Mouse (Mus musculus) intestine, postnatal 0 days (tissue): ENCODE measurements around the gene Grk6. TPM values are rescaled to one million over a fixed set of nuclear protein-coding genes. Genes with fewer than 3 reads are reported as not detected.

ENCODE experiments used
- ATAC-seq: fragments of 200-750 bp; cut with Nextera tagmentation; 2 replicates; pipeline ENCODE4 v1.8.0; 2017; ENCODE audit warnings: mild to moderate bottlenecking, moderate TSS enrichment, moderate library complexity
- H3K27ac ChIP-seq: fragments of 300-500 bp; sonication (generic); 2 replicates; pipeline ENCODE4 v1.5.1; 2014; ENCODE audit warnings: mild to moderate bottlenecking, low read depth, low read length, moderate library complexity
- H3K27me3 ChIP-seq: fragments of 300-500 bp; sonication (generic); replicated peaks from 2 replicates; pipeline ENCODE4 v1.6.1; 2014; ENCODE audit warnings: low read length, mixed read lengths; ENCODE audit not compliant: control insufficient read depth, insufficient read depth
- H3K36me3 ChIP-seq: fragments of 300-500 bp; sonication (generic); 2 replicates; pipeline ENCODE4 v1.6.1; 2014; ENCODE audit warnings: mild to moderate bottlenecking, moderate library complexity; ENCODE audit not compliant: control insufficient read depth, insufficient read depth
- H3K4me1 ChIP-seq: fragments of 300-500 bp; sonication (generic); replicated peaks from 2 replicates; pipeline ENCODE4 v1.6.1; 2014; ENCODE audit warnings: antibody characterized with exemption, low read length, mixed read lengths; ENCODE audit not compliant: control insufficient read depth, insufficient read depth
- H3K4me2 ChIP-seq: fragments of 300-500 bp; sonication (generic); replicated peaks from 2 replicates; pipeline ENCODE4 v1.6.1; 2014; ENCODE audit warnings: low read depth, mild to moderate bottlenecking, moderate library complexity
- H3K4me3 ChIP-seq: fragments of 300-500 bp; sonication (generic); 2 replicates; pipeline ENCODE4 v1.5.1; 2014; ENCODE audit warnings: low read depth, low read length
- H3K9ac ChIP-seq: fragments of 300-500 bp; sonication (generic); 2 replicates; pipeline ENCODE4 v1.6.1; 2014; ENCODE audit warnings: mild to moderate bottlenecking, low read depth, low read length
- H3K9me3 ChIP-seq: fragments of 300-500 bp; sonication (generic); 2 replicates; pipeline ENCODE4 v1.6.1; 2016; ENCODE audit warnings: mixed run types; ENCODE audit not compliant: control insufficient read depth
- CTCF ChIP-seq: sonication (generic); IDR thresholded peaks from 2 replicates; pipeline ENCODE4 v1.5.1; 2016; ENCODE audit warnings: low read depth, mild to moderate bottlenecking, control low read depth, antibody characterized with exemption, moderate library complexity
- WGBS: fragments of 180-500 bp; shearing (Covaris S2); extraction: QIAGEN DNeasy Blood & Tissue Kit; methylation state at CpG from one replicate; pipeline ENCODE4 v1.1.7; 2014; 5-methylcytosine and 5-hydroxymethylcytosine counted together
- polyA plus RNA-seq: library from polyadenylated mRNA; unstranded; fragments of >200 nt; fragmentation: Nextera tagmentation; extraction: Ambion mirVana; gene quantifications from 2 replicates; pipeline ENCODE4 v1.2.1, GENCODE M21; 2015

Grk6 gene
- polyA plus RNA-seq, 1 experiment from 2014 or later = 11.4 TPM

DNA sequence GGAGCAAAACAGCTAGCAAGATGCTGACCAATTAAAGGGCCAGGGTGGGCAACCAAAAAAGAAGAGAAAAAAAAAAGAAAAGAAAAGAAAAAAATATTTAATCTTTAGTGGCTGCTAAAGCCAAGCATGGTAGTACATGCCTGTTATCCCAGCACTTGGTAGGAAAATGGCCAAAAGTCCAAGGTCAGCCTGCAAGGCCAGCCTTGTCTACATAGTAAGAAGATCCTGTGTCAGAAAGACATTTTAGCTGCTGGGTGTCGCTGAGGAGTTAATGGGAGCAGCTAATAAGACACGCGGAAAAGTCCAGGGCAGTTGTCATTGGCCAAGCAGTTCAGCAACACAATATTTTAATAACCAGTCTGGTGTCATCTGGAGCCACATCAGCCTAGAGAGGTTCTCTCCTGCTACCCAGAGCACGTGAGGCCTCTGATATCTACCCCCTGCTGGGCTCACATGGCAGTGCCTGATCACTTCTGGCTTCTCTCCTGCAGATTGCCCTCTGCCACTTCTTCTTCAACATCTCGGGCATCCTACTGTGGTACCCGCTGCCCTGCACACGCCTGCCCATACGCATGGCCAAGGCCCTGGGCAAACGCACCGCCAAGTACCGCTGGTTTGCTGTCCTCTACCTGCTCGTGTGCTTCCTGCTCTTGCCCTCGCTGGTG is 32.1 kb upstream of the Grk6 start:
- no peak for ATAC-seq
- Histone ChIP-seq H3K4me2 (no peak overlapping the region), H3K9ac (no peak overlapping the region), H3K9me3 (no peaks in the 10 kb centered on the region), H3K27me3 (no peaks in the 10 kb centered on the region; the same call in none of the 2 replicates), H3K4me1 (no peaks in the 10 kb centered on the region), H3K4me3 (no peak overlapping the region), H3K36me3 (no peaks in the 10 kb centered on the region), H3K27ac (no peak overlapping the region)
- 87% methylated on average over 13 of the region's 13 CpGs for WGBS
- TF ChIP-seq CTCF = peak; percentile 21; the same call in 1 of the 2 replicates

GRCm38 (mm10) chr13:55413333-55413732 is 31.5 kb upstream of the Grk6 start:
- H3K4me3 ChIP-seq = no peak overlapping the region
- peaks cover 2% of the 10 kb centered on the region for H3K27me3 ChIP-seq
- no peaks in the 10 kb centered on the region for H3K36me3 ChIP-seq
- 83% methylated on average over 12 of the region's 12 CpGs for WGBS
- no peak overlapping the region for H3K27ac ChIP-seq
- no peak overlapping the region for H3K9ac ChIP-seq
- no peak for TF ChIP-seq CTCF
- ATAC-seq = no peak
- H3K4me1 ChIP-seq = no peaks in the 10 kb centered on the region
- no peaks in the 10 kb centered on the region for H3K9me3 ChIP-seq
- no peak overlapping the region for H3K4me2 ChIP-seq

- WGBS = 11% methylated on average over 41 of the region's 41 CpGs
- TF ChIP-seq CTCF = no peak
- no peaks in the 10 kb centered on the region for H3K9me3 ChIP-seq
- H3K4me1 ChIP-seq = no peaks in the 10 kb centered on the region
- no peak within 1 kb of the TSS for H3K27ac ChIP-seq
- peak within 1 kb of the TSS; percentile 8; the same call in 1 of the 2 replicates for H3K9ac ChIP-seq
- peak within 1 kb of the TSS; percentile 49 for H3K4me2 ChIP-seq
- 0 out of 2 replicates have a peak within 1 kb of the TSS, but pooled peaks have one; percentile 5 for H3K4me3 ChIP-seq
- H3K27me3 ChIP-seq = peaks cover 15% of the 10 kb centered on the region
- no peaks in the 10 kb centered on the region for H3K36me3 ChIP-seq
- peak; percentile 34; the same call in 1 of the 2 replicates for ATAC-seq
Measured at GRCm38 (mm10) chr13:55414743-55415380, 30.0 kb upstream of the Grk6 start, which contains the start of gene Pfn3. Pfn3 (minus strand) TSS chr13:55415232.

DNA sequence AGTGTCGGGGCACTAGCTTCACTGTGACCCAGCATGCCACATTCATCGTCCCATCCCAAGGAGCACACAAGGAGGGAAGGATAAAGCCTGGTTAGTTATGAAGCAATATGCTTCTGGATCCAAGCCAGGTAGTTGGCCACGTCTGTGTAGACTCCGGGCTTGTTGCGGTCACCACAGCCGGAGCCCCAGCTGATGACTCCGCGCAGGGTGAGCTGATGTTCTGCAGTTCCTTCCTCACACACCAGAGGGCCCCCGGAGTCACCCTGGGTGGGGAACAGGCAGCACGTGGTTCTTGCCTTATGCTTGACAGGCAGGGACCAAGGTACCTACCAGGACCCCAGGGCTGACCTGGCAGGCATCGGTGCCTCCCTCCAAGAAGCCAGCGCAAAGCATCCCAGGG is 26.9 kb upstream of the Grk6 start:
- 8% methylated on average over 12 of the region's 12 CpGs for WGBS
- no peaks in the 10 kb centered on the region for H3K9me3 ChIP-seq
- no peaks in the 10 kb centered on the region for H3K4me1 ChIP-seq
- no peaks in the 10 kb centered on the region for H3K36me3 ChIP-seq
- H3K4me3 ChIP-seq = no peak overlapping the region
- peak; percentile 95 for TF ChIP-seq CTCF
- no peak overlapping the region for H3K27ac ChIP-seq
- peaks cover 42% of the 10 kb centered on the region for H3K27me3 ChIP-seq
- ATAC-seq = peak; percentile 54
- H3K4me2 ChIP-seq = no peak overlapping the region
- no peak overlapping the region for H3K9ac ChIP-seq

DNA sequence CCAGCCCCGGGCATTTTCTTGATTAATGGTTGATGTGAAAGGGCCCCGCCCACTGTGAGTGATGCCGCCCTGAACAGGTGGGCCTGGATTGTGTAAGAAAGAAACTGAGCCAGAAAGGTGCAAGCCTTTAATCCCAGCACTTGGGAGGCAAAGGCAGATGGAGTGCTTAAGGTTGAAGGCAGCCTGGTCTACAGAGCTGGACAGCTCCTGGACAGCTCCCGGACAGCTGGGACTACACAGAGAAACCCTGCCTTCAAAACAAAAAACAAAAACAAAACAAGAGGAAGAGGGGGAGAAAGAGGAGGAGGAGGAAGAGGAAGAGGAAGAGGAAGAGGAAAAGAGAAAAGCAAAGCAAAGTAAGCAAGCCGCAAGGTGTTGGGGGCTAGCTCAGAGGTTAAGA is 25.7 kb upstream of the Grk6 start:
- Histone ChIP-seq H3K9me3 (no peaks in the 10 kb centered on the region), H3K4me3 (no peak overlapping the region), H3K4me2 (no peak overlapping the region), H3K27me3 (peaks cover 42% of the 10 kb centered on the region), H3K27ac (no peak overlapping the region), H3K36me3 (no peaks in the 10 kb centered on the region), H3K4me1 (no peaks in the 10 kb centered on the region), H3K9ac (no peak overlapping the region)
- TF ChIP-seq CTCF = no peak
- no peak for ATAC-seq
- WGBS = 66% methylated on average over 5 of the region's 5 CpGs

- H3K4me3 ChIP-seq = peak overlapping the region; percentile 16; the same call in 1 of the 2 replicates
- WGBS = 29% methylated on average over 51 of the region's 51 CpGs
- H3K36me3 ChIP-seq = no peaks in the 10 kb centered on the region
- H3K9me3 ChIP-seq = no peaks in the 10 kb centered on the region
- H3K9ac ChIP-seq = no peak overlapping the region
- peaks cover 42% of the 10 kb centered on the region for H3K27me3 ChIP-seq
- no peak; the same call in 1 of the 2 replicates for ATAC-seq
- peak; percentile 25 for TF ChIP-seq CTCF
- H3K4me2 ChIP-seq = peak overlapping the region; percentile 53
- no peak overlapping the region for H3K27ac ChIP-seq
- no peaks in the 10 kb centered on the region for H3K4me1 ChIP-seq
Measured at GRCm38 (mm10) chr13:55420018-55420932, 24.6 kb upstream of the Grk6 start.
